Mouse (Mus musculus): ENCODE measurements at regions not wholly inside any gene's neighbourhood (a gene's known extent, or its start where the extent isn't known, plus 50 kb on each side); places are given as distances from the start of the nearest gene placed in this dataset.

DNA sequence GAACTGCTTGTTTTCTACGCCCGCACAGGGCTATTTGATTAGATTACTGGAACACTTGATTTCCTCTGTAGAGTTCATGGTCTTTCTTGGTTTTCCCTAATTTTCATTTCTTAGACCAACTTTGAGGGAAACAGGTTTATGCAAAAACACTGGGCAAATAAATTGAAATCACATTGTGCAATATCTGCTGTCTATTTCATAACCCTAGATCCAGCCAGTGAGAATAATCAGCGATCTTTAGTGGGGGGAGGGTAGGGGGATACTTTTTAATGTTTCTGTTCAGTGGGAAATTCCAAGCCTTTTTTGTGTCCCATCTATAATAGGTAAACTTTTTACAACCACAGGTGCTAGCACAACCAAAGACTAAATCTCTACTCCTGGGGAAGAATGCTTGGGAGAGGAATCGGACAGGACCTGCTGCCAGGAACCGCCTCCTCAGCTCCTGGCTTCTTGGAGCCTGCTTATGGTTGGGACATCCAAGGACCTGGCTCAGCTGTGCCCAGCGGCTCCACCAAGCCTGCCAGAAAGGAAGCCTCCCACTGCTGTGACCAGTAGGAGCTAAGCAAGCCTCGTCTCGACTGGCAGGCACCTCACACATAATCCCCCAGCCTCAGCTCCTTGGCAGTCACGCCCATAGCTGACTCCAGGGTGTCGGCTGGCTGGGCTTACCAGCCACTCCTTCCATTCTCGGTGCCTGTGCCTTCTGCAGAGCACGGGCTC, 80.8 kb upstream of the Irs2 start:
- no peak for TF ChIP-seq CTCF (conservative IDR thresholded peaks at IDR 0.05; ENCODE audit: insufficient read depth, insufficient read length, low read depth, low read length)
- TF ChIP-seq POLR2A (IDR thresholded peaks at IDR 0.05; ENCODE audit: low read depth, low read length) = no peak
